Mouse (Mus musculus): ENCODE results near the gene Spsb2.
"Not testable (repeated sequence)": the region's sequence is repeated elsewhere in the genome, so short reads cannot be mapped to it uniquely, and the experiment has no call there.

Spsb2 gene

GRCm38 (mm10) chr6:124817563-124817962, 9.1 kb downstream of the Spsb2 start:
- DNase-seq (ENCODE audit: low spot score), result no peak

GRCm38 (mm10) chr6:124817971-124818370, 9.5 kb downstream of the Spsb2 start:
- DNase-seq (ENCODE audit: low spot score), result no peak

GRCm38 (mm10) chr6:124820891-124821290, 12.4 kb downstream of the Spsb2 start:
- DNase-seq (ENCODE audit: low spot score), result no peak

- no peak for DNase-seq (ENCODE audit: low spot score)
These were observed 13.6 kb downstream of the Spsb2 start for GRCm38 (mm10) chr6:124822049-124822448.

GRCm38 (mm10) chr6:124828101-124828592, 19.7 kb downstream of the Spsb2 start:
- DNase-seq (ENCODE audit: low spot score), result peak; percentile 31

GRCm38 (mm10) chr6:124828868-124829798, 20.7 kb downstream of the Spsb2 start, which contains the start of the genes Usp5 and Cdca3:
Gene Usp5 (minus strand): TSS chr6:124829484.
Gene Cdca3 (plus strand): TSS chr6:124829547.
- peak; percentile 99 for DNase-seq (ENCODE audit: low spot score)

- DNase-seq (ENCODE audit: low spot score), result peak; percentile 97
These were observed 21.6 kb downstream of the Spsb2 start for GRCm38 (mm10) chr6:124829799-124830700.

- not testable (repeated sequence) for DNase-seq (ENCODE audit: low spot score)
These were observed 22.7 kb downstream of the Spsb2 start for GRCm38 (mm10) chr6:124831199-124831598.

- no peak for DNase-seq (ENCODE audit: low spot score)
These were observed 23.2 kb downstream of the Spsb2 start for GRCm38 (mm10) chr6:124831649-124832048.

GRCm38 (mm10) chr6:124834512-124835081, 26.1 kb downstream of the Spsb2 start:
- DNase-seq (ENCODE audit: low spot score), result no peak

- no peak for DNase-seq (ENCODE audit: low spot score)
These were observed 27.1 kb downstream of the Spsb2 start for GRCm38 (mm10) chr6:124835531-124835930.

GRCm38 (mm10) chr6:124836411-124836810, 27.9 kb downstream of the Spsb2 start:
- no peak for DNase-seq (ENCODE audit: low spot score)

GRCm38 (mm10) chr6:124839805-124840204, 31.3 kb downstream of the Spsb2 start:
- DNase-seq (ENCODE audit: low spot score), result peak; percentile 43

- DNase-seq (ENCODE audit: low spot score), result peak; percentile 60
These were observed 32.0 kb downstream of the Spsb2 start, which contains the start of gene Gnb3 for GRCm38 (mm10) chr6:124840241-124841167. Gene Gnb3 (minus strand): TSS chr6:124840275.

GRCm38 (mm10) chr6:124847305-124847704, 38.8 kb downstream of the Spsb2 start:
- peak; percentile 99 for DNase-seq (ENCODE audit: low spot score)

GRCm38 (mm10) chr6:124850535-124850934, 42.1 kb downstream of the Spsb2 start:
- no peak for DNase-seq (ENCODE audit: low spot score)

- DNase-seq (ENCODE audit: low spot score), result no peak
These were observed 46.2 kb downstream of the Spsb2 start for GRCm38 (mm10) chr6:124854647-124855046.

- peak; percentile 60 for DNase-seq (ENCODE audit: low spot score)
These were observed 47.9 kb downstream of the Spsb2 start for GRCm38 (mm10) chr6:124856321-124856720.

- DNase-seq (ENCODE audit: low spot score), result peak; percentile 89
These were observed 48.7 kb downstream of the Spsb2 start, which contains the start of gene P3h3 for GRCm38 (mm10) chr6:124856916-124857839. Gene P3h3 (minus strand): TSS chr6:124857752.
